Mouse (Mus musculus): ENCODE measurements around the gene Ackr4. TPM values are rescaled to one million over a fixed set of nuclear protein-coding genes. Genes with fewer than 3 reads are reported as not detected.
A peak's percentile ranks its signal among the peaks of the same experiment; 100 is the strongest.

Ackr4 gene
- 0.46 and 0.54 TPM in 2 replicates for polyA plus RNA-seq (2016; fragmentation: Nextera tagmentation; extraction: Ambion mirVana)

GRCm38 (mm10) chr9:104126833-104127232, at the start of gene Ackr4:
Gene Ackr4 (minus strand): TSS chr9:104126933.
- no peaks in the 10 kb centered on the region for H3K9me3 ChIP-seq
- 84% methylated on average over 3 of the region's 3 CpGs for WGBS
- peak within 1 kb of the TSS; percentile 75 for H3K27ac ChIP-seq
- H3K27me3 ChIP-seq (ENCODE audit: poor library complexity, severe bottlenecking), result no peaks in the 10 kb centered on the region
- H3K4me1 ChIP-seq, result peaks cover 57% of the 10 kb centered on the region
- H3K36me3 ChIP-seq (replicated peaks), result no peaks in the 10 kb centered on the region
- no peak within 1 kb of the TSS for H3K4me3 ChIP-seq
- no peak for DNase-seq (ENCODE audit: extremely low spot score, low spot score)

- H3K4me1 ChIP-seq, result no peaks in the 10 kb centered on the region
- no peak for DNase-seq (ENCODE audit: extremely low spot score, low spot score)
- no peak overlapping the region for H3K4me3 ChIP-seq
- no peaks in the 10 kb centered on the region for H3K27me3 ChIP-seq (ENCODE audit: poor library complexity, severe bottlenecking)
- no peak overlapping the region for H3K27ac ChIP-seq
- WGBS, result 98% methylated on average over 6 of the region's 6 CpGs
- H3K9me3 ChIP-seq, result no peaks in the 10 kb centered on the region
- peaks cover 93% of the 10 kb centered on the region for H3K36me3 ChIP-seq (replicated peaks)
Observed at GRCm38 (mm10) chr9:104172342-104172741, 45.6 kb upstream of the Ackr4 start.

GRCm38 (mm10) chr9:104171651-104172050, 44.9 kb upstream of the Ackr4 start:
- WGBS, result 93% methylated on average over 6 of the region's 6 CpGs
- Histone ChIP-seq H3K4me3 (no peak overlapping the region), H3K27ac (no peak overlapping the region), H3K36me3 (replicated peaks) (peaks cover 93% of the 10 kb centered on the region), H3K9me3 (no peaks in the 10 kb centered on the region), H3K27me3 (ENCODE audit: poor library complexity, severe bottlenecking) (no peaks in the 10 kb centered on the region), H3K4me1 (no peaks in the 10 kb centered on the region)
- DNase-seq (ENCODE audit: extremely low spot score, low spot score), result no peak

GRCm38 (mm10) chr9:104169986-104170385, 43.3 kb upstream of the Ackr4 start:
- Histone ChIP-seq H3K36me3 (replicated peaks) (peaks cover 93% of the 10 kb centered on the region), H3K4me3 (no peak overlapping the region), H3K27ac (no peak overlapping the region), H3K9me3 (no peaks in the 10 kb centered on the region), H3K27me3 (ENCODE audit: poor library complexity, severe bottlenecking) (no peaks in the 10 kb centered on the region), H3K4me1 (no peaks in the 10 kb centered on the region)
- 97% methylated on average over 10 of the region's 10 CpGs for WGBS
- no peak for DNase-seq (ENCODE audit: extremely low spot score, low spot score)

GRCm38 (mm10) chr9:104165926-104166325, 39.2 kb upstream of the Ackr4 start:
- Histone ChIP-seq H3K9me3 (no peaks in the 10 kb centered on the region), H3K4me1 (no peaks in the 10 kb centered on the region), H3K4me3 (no peak overlapping the region), H3K27ac (no peak overlapping the region), H3K27me3 (ENCODE audit: poor library complexity, severe bottlenecking) (no peaks in the 10 kb centered on the region), H3K36me3 (replicated peaks) (peaks cover 95% of the 10 kb centered on the region)
- DNase-seq (ENCODE audit: extremely low spot score, low spot score), result no peak
- WGBS, result 94% methylated on average over 5 of the region's 5 CpGs

- no peak for DNase-seq (ENCODE audit: extremely low spot score, low spot score)
- no peaks in the 10 kb centered on the region for H3K9me3 ChIP-seq
- H3K27ac ChIP-seq, result no peak overlapping the region
- peaks cover 95% of the 10 kb centered on the region for H3K36me3 ChIP-seq (replicated peaks)
- no peaks in the 10 kb centered on the region for H3K4me1 ChIP-seq
- no peaks in the 10 kb centered on the region for H3K27me3 ChIP-seq (ENCODE audit: poor library complexity, severe bottlenecking)
- H3K4me3 ChIP-seq, result no peak overlapping the region
- WGBS, result 90% methylated on average over 5 of the region's 5 CpGs
Observed at GRCm38 (mm10) chr9:104164194-104164593, 37.5 kb upstream of the Ackr4 start.

GRCm38 (mm10) chr9:104161117-104161516, 34.4 kb upstream of the Ackr4 start:
- no peaks in the 10 kb centered on the region for H3K4me1 ChIP-seq
- no peak overlapping the region for H3K27ac ChIP-seq
- no peak overlapping the region for H3K4me3 ChIP-seq
- H3K9me3 ChIP-seq, result no peaks in the 10 kb centered on the region
- WGBS, result 92% methylated on average over 7 of the region's 7 CpGs
- DNase-seq (ENCODE audit: extremely low spot score, low spot score), result no peak
- H3K27me3 ChIP-seq (ENCODE audit: poor library complexity, severe bottlenecking), result no peaks in the 10 kb centered on the region
- peaks cover 99% of the 10 kb centered on the region for H3K36me3 ChIP-seq (replicated peaks)

GRCm38 (mm10) chr9:104157291-104157690, 30.6 kb upstream of the Ackr4 start:
- H3K9me3 ChIP-seq, result no peaks in the 10 kb centered on the region; the same call in 1 of the 2 replicates
- no peak overlapping the region for H3K4me3 ChIP-seq
- peaks cover 99% of the 10 kb centered on the region for H3K36me3 ChIP-seq (replicated peaks)
- no peaks in the 10 kb centered on the region for H3K4me1 ChIP-seq
- H3K27me3 ChIP-seq (ENCODE audit: poor library complexity, severe bottlenecking), result no peaks in the 10 kb centered on the region
- no peak overlapping the region for H3K27ac ChIP-seq
- 96% methylated on average over 7 of the region's 7 CpGs for WGBS
- no peak for DNase-seq (ENCODE audit: extremely low spot score, low spot score)

- WGBS, result 95% methylated on average over 8 of the region's 8 CpGs
- H3K36me3 ChIP-seq (replicated peaks), result peaks cover 99% of the 10 kb centered on the region
Observed at GRCm38 (mm10) chr9:104156506-104156905, 29.8 kb upstream of the Ackr4 start.

GRCm38 (mm10) chr9:104155100-104155715, 28.5 kb upstream of the Ackr4 start:
- WGBS, result 96% methylated on average over 14 of the region's 14 CpGs
- no peaks in the 10 kb centered on the region for H3K4me1 ChIP-seq
- H3K9me3 ChIP-seq, result no peaks in the 10 kb centered on the region; the same call in 1 of the 2 replicates
- peaks cover 99% of the 10 kb centered on the region for H3K36me3 ChIP-seq (replicated peaks)
- H3K27me3 ChIP-seq (ENCODE audit: poor library complexity, severe bottlenecking), result no peaks in the 10 kb centered on the region
- H3K4me3 ChIP-seq, result no peak overlapping the region
- no peak for DNase-seq (ENCODE audit: extremely low spot score, low spot score)
- no peak overlapping the region for H3K27ac ChIP-seq

More at GRCm38 (mm10) chr9:104156506-104156905, 29.8 kb upstream of the Ackr4 start:
- Histone ChIP-seq H3K27ac (no peak overlapping the region), H3K4me3 (no peak overlapping the region), H3K27me3 (ENCODE audit: poor library complexity, severe bottlenecking) (no peaks in the 10 kb centered on the region), H3K4me1 (no peaks in the 10 kb centered on the region), H3K9me3 (no peaks in the 10 kb centered on the region; the same call in 1 of the 2 replicates)
- DNase-seq (ENCODE audit: extremely low spot score, low spot score), result no peak

GRCm38 (mm10) chr9:104152121-104152520, 25.4 kb upstream of the Ackr4 start:
- no peaks in the 10 kb centered on the region for H3K4me1 ChIP-seq
- no peak for DNase-seq (ENCODE audit: extremely low spot score, low spot score)
- no peak overlapping the region for H3K27ac ChIP-seq
- peaks cover 75% of the 10 kb centered on the region for H3K36me3 ChIP-seq (replicated peaks)
- 95% methylated on average over 7 of the region's 7 CpGs for WGBS
- H3K27me3 ChIP-seq (ENCODE audit: poor library complexity, severe bottlenecking), result no peaks in the 10 kb centered on the region
- H3K9me3 ChIP-seq, result no peaks in the 10 kb centered on the region; the same call in 1 of the 2 replicates
- no peak overlapping the region for H3K4me3 ChIP-seq

- no peaks in the 10 kb centered on the region for H3K27me3 ChIP-seq (ENCODE audit: poor library complexity, severe bottlenecking)
- no peaks in the 10 kb centered on the region for H3K4me1 ChIP-seq
- H3K4me3 ChIP-seq, result no peak overlapping the region
- 92% methylated on average over 7 of the region's 7 CpGs for WGBS
- no peaks in the 10 kb centered on the region; the same call in 1 of the 2 replicates for H3K9me3 ChIP-seq
- H3K36me3 ChIP-seq (replicated peaks), result peaks cover 43% of the 10 kb centered on the region
- DNase-seq (ENCODE audit: extremely low spot score, low spot score), result no peak
- H3K27ac ChIP-seq, result no peak overlapping the region
Observed at GRCm38 (mm10) chr9:104148969-104149368, 22.2 kb upstream of the Ackr4 start.

GRCm38 (mm10) chr9:104146683-104147082, 19.9 kb upstream of the Ackr4 start:
- H3K27ac ChIP-seq, result no peak overlapping the region
- H3K4me3 ChIP-seq, result no peak overlapping the region
- no peaks in the 10 kb centered on the region for H3K4me1 ChIP-seq
- H3K9me3 ChIP-seq, result no peaks in the 10 kb centered on the region
- no peak for DNase-seq (ENCODE audit: extremely low spot score, low spot score)
- H3K27me3 ChIP-seq (ENCODE audit: poor library complexity, severe bottlenecking), result no peaks in the 10 kb centered on the region
- H3K36me3 ChIP-seq (replicated peaks), result peaks cover 20% of the 10 kb centered on the region
- WGBS, result 86% methylated on average over 7 of the region's 7 CpGs

Data from forebrain, embryonic 10.5 days (tissue).